ENCODE assay signal across 18 mouse cellular contexts in the genomic region with DNA sequence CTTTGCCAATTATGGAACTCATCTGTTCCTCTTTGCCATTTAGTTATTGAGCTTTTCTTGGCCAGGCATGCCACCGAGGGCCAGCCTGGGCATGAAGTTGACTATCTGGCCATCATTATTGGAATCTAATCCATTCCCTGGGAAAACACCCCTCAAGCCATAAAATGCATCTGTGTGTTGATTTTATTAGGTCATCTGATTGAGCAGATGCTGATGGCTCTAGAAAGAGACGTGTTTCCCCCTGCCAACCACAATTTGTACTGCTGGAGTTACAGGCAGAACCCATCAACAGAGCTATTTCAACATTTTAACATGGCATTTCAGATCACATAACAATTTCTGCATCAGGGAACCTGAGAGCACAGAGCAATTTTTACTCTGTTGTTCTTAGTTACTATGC.
A peak's percentile ranks its signal among the peaks of the same experiment; 100 is the strongest.
DNase-seq lines count a peak whose midpoint lies in the region; TF ChIP-seq lines count a peak whose summit lies in the region.
"Had no signal": no experiment of that assay in that cellular context is flagged by ENCODE, and none has a peak within 500 bp of the region (broad histone marks: within the 10 kb centered on the region; RNA-seq: fewer than 3 reads in every experiment).

No protein-coding gene starts in this region.

- TF ChIP-seq CTCF in layer of hippocampus, adult 2 months (conservative IDR thresholded peaks at IDR 0.05) = no peak
- no peak for TF ChIP-seq CTCF in brain, embryonic 14.5 days (IDR thresholded peaks at IDR 0.05; ENCODE audit: borderline replicate concordance, extremely low read depth, insufficient read depth, insufficient read length)

- no peak overlapping the region for H3K4me3 ChIP-seq in layer of hippocampus, adult 2 months
- H3K4me3 ChIP-seq: embryonic facial prominence, embryonic 10.5 days; embryonic facial prominence, embryonic 12.5 days; forebrain, embryonic 10.5 days; forebrain, embryonic 12.5 days had no signal

- DNase-seq in layer of hippocampus, postnatal 14 days (ENCODE audit: low spot score in 2 of 2) = peak; percentile 6 to 60
- no peak for DNase-seq in layer of hippocampus, adult 2 months (ENCODE audit: low spot score in 2 of 2)
- DNase-seq in brain, embryonic 14.5 days (ENCODE audit: low read depth) = peak; percentile 9
- DNase-seq in fat pad, adult 2 months (ENCODE audit: extremely low read depth, low read depth, low spot score) = peak; percentile 94
- no peak for DNase-seq in ovary, postnatal 36 days (ENCODE audit: low spot score)
- no peak for DNase-seq in spleen, postnatal 10 days (ENCODE audit: low spot score in 2 of 2)
- DNase-seq: adrenal gland, adult 2 months; adrenal gland, postnatal 10 days; adrenal gland, postnatal 25 days; cerebellum, adult 11-12 months; cerebellum, adult 2 months; cerebellum, adult 9-10 months; cerebellum, postnatal 10 days; cerebellum, postnatal 25 days had no signal

- TF ChIP-seq POLR2A in brain, embryonic 14.5 days (IDR thresholded peaks at IDR 0.05; ENCODE audit: borderline replicate concordance, extremely low read depth, insufficient read depth, insufficient read length, poor library complexity, severe bottlenecking) = no peak

- no peak overlapping the region for H3K27ac ChIP-seq in layer of hippocampus, adult 2 months
- H3K27ac ChIP-seq: embryonic facial prominence, embryonic 10.5 days; embryonic facial prominence, embryonic 12.5 days; forebrain, embryonic 10.5 days; forebrain, embryonic 12.5 days had no signal

Comparison
In these comparisons a context has a peak if more than half of its experiments do, and no peak if none do; other contexts are left out.
1. DNase-seq: peak in layer of hippocampus, postnatal 14 days (2 of 2), brain, embryonic 14.5 days (single experiment) and fat pad, adult 2 months (single experiment); none in layer of hippocampus, adult 2 months (0 of 2), ovary, postnatal 36 days (single experiment) and spleen, postnatal 10 days (0 of 2).